Mouse (Mus musculus): ENCODE results near the gene Vpreb1. TPM values are rescaled to one million over a fixed set of nuclear protein-coding genes. Genes with fewer than 3 reads are reported as not detected.
A peak's percentile ranks its signal among the peaks of the same experiment; 100 is the strongest.
"Not testable (repeated sequence)": the region's sequence is repeated elsewhere in the genome, so short reads cannot be mapped to it uniquely, and the experiment has no call there.

Vpreb1 gene
- total RNA-seq, 4 experiments from 2014 or later, result 1.9 TPM; not detected in 3

DNA sequence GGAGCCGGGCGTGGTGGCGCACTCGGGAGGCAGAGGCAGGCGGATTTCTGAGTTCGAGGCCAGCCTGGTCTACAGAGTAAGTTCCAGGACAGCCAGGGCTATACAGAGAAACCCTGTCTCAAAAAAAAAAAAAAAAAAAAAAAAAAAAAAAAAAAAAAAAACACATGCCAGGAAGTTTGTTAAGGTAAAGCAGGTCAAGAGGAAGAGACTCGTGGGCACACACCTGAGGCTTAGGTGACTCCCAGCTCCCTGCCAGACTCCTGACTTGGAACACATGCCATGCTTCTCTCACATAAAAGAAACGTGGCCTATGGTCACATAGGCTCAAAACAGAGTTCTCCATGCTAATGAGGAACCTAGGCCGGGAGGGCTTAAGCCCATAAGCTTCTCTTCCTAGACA lies 14.6 kb downstream of the Vpreb1 start:
- DNase-seq (ENCODE audit: low spot score in 2 of 2), result not testable (repeated sequence)

DNA sequence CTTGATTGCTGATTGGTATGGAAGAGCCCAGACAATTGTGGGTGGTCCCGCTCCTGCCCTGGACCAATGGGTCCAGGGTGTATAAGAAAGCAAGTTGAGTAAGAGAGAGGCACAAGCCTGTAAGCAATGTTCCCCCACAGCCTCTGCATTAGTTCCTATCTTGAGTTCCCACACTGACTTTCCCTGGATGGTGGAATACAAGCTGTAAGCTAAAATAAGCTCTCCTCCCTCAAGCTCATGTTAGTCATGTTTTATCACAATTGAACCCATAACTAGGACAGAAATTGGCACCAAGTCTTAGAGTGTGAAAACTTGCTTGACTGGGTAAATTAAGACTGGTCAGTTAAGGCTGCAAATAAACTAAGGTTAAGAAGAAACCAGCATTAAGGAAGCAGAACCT lies 15.1 kb downstream of the Vpreb1 start:
- no peak for DNase-seq (ENCODE audit: low spot score in 2 of 2)

- peak in 1 of 2 experiments; percentile 62 for DNase-seq (ENCODE audit: low spot score in 2 of 2)
Observed at GRCm38 (mm10) chr16:16854836-16855235, 15.8 kb downstream of the Vpreb1 start.

- no peak for DNase-seq (ENCODE audit: low spot score in 2 of 2)
Observed at GRCm38 (mm10) chr16:16852411-16852810, 18.2 kb downstream of the Vpreb1 start.

- DNase-seq (ENCODE audit: low spot score in 2 of 2), result no peak
Observed at GRCm38 (mm10) chr16:16849196-16849595, 21.4 kb downstream of the Vpreb1 start.

DNA sequence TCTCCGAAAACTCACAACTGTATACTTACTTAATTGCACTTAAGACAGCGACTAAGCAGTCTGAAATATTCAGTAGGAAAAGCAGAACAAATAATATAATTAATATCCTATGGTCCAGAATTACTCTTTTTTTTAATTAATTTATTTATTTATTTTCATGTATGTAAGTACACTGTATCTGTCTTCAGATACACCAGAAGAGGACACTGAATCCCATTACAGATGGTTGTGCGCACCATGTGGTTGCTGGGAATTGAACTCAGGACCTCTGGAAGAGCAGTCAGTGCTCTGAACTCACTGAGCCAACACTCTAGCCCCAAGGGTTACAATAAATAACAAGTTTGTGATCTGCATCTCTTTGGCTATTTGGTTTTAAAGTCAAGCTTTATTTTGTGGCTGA lies 41.0 kb downstream of the Vpreb1 start:
- DNase-seq (ENCODE audit: low spot score in 2 of 2), result no peak

GRCm38 (mm10) chr16:16828757-16829615 lies 41.7 kb downstream of the Vpreb1 start, which contains the start of gene Spag6l:
TSS of gene Spag6l (minus strand) at chr16:16829456.
- DNase-seq (ENCODE audit: low spot score in 2 of 2), result peak; percentile 43 to 54

GRCm38 (mm10) chr16:16826223-16826622 lies 44.4 kb downstream of the Vpreb1 start:
- DNase-seq (ENCODE audit: low spot score in 2 of 2), result no peak

GRCm38 (mm10) chr16:16825476-16825875 lies 45.2 kb downstream of the Vpreb1 start:
- no peak for DNase-seq (ENCODE audit: low spot score in 2 of 2)

Other genes with a start within 250 kb of the Vpreb1 start
- gene Olfr19, start 194.4 kb downstream of the Vpreb1 start, total RNA-seq (2022), result not detected
- gene Spag6l, start 41.4 kb downstream of the Vpreb1 start, total RNA-seq (2022), result 10 to 100 TPM in 3 of 4 experiments, 1 to 10 TPM in 1; 8.6 to 13.3 (median 11.1) TPM
- not detected for gene Igll1, start 6.9 kb downstream of the Vpreb1 start, total RNA-seq (2022)
- gene Top3b, start 107 bp downstream of the Vpreb1 start, total RNA-seq (2022), result 10 to 100 TPM; 68.6 to 86.2 (median 73.0) TPM
- gene Ppm1f, start 25.6 kb upstream of the Vpreb1 start, total RNA-seq (2022), result 10 to 100 TPM; 46.5 to 59.4 (median 51.9) TPM
- 100 to 1,000 TPM; 461 to 545 (median 499) TPM for gene Mapk1, start 112.5 kb upstream of the Vpreb1 start, total RNA-seq (2022)
- 10 to 100 TPM; 27.9 to 36.5 (median 29.8) TPM for gene Ypel1, start 198.9 kb upstream of the Vpreb1 start, total RNA-seq (2022)
- gene Ppil2, start 240.4 kb upstream of the Vpreb1 start, total RNA-seq (2022), result 100 to 1,000 TPM in 2 of 4 experiments, 10 to 100 TPM in 2; 85.7 to 105 (median 98.4) TPM

Measured in layer of hippocampus, adult 8-10 months (tissue).